ENCODE assay signal across 17 mouse cellular contexts in the genomic region with DNA sequence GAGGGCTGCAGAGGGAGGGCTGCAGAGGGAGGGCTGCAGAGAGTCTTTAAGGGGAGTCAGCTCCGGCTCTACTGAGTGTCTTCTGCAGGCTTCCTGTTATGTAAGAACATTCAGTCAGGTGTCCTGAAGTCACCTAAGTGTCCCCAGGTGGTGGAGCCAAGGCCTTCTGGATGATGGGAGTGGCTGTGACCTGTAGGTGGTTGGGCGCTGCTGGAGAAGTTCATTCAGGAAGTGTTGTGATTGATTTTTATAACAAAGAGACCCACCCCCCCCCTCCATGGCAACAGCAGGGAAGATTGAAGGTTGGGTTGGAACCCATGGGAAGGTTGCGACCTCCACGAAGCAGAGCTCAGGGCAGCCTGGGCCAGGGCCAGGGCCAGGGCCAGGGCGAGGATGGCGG.
"Had no signal": no experiment of that assay in that cellular context is flagged by ENCODE, and none has a peak within 500 bp of the region (broad histone marks: within the 10 kb centered on the region; RNA-seq: fewer than 3 reads in every experiment).

No protein-coding gene starts in this region.

- H3K4me2 ChIP-seq: liver, embryonic 11.5 days; liver, embryonic 15.5 days; neural tube, embryonic 15.5 days had no signal

- H3K4me1 ChIP-seq: liver, embryonic 15.5 days; neural tube, embryonic 15.5 days had no signal

- H3K27me3 ChIP-seq: liver, embryonic 15.5 days; neural tube, embryonic 15.5 days had no signal

- DNase-seq: kidney, adult 8-10 months; kidney, postnatal 36 days; left cerebral cortex, postnatal 4 days; lung, adult 2 months; lung, postnatal 10 days; lung, postnatal 4 days; midbrain, embryonic 14.5 days; right cerebral cortex, adult 18-20 months; right cerebral cortex, postnatal 4 days; spleen, adult 18-20 months; thymus, postnatal 36 days had no signal

- H3K36me3 ChIP-seq: liver, embryonic 15.5 days; midbrain, embryonic 10.5 days; neural tube, embryonic 15.5 days had no signal

- H3K27ac ChIP-seq: liver, embryonic 15.5 days; midbrain, embryonic 10.5 days; neural tube, embryonic 15.5 days had no signal

- H3K9me3 ChIP-seq: liver, embryonic 15.5 days; neural tube, embryonic 15.5 days had no signal

- H3K9ac ChIP-seq: liver, embryonic 15.5 days; neural tube, embryonic 15.5 days had no signal

- H3K4me3 ChIP-seq: layer of hippocampus, adult 2 months; liver, embryonic 15.5 days; midbrain, embryonic 10.5 days; myocyte; neural tube, embryonic 15.5 days had no signal
